Mouse (Mus musculus) stomach, embryonic 14.5 days (tissue): Measurements from ENCODE around the gene Ctu1. TPM values are rescaled to one million over a fixed set of nuclear protein-coding genes. Genes with fewer than 3 reads are reported as not detected.

Experiments used
- ATAC-seq: fragments of 200-750 bp; cut with Nextera tagmentation; 2 replicates; pipeline ENCODE4 v1.8.0; 2017; ENCODE audit warnings: low read depth, moderate TSS enrichment; ENCODE audit not compliant: insufficient number of reproducible peaks, insufficient read depth, low FRiP score
- H3K27ac ChIP-seq: fragments of 300-500 bp; sonication (generic); 2 replicates; pipeline ENCODE4 v1.5.1; 2014; ENCODE audit warnings: mild to moderate bottlenecking, low read length, moderate library complexity, mixed read lengths
- H3K27me3 ChIP-seq: fragments of 300-500 bp; sonication (generic); 2 replicates; pipeline ENCODE4 v1.6.1; 2014; ENCODE audit warnings: low read length, control low read depth, mixed read lengths; ENCODE audit not compliant: control insufficient read depth, insufficient read depth
- H3K36me3 ChIP-seq: fragments of 300-500 bp; sonication (generic); 2 replicates; pipeline ENCODE4 v1.6.1; 2014; ENCODE audit warnings: mild to moderate bottlenecking, control low read depth, low read length, moderate library complexity, mixed read lengths; ENCODE audit not compliant: control insufficient read depth, insufficient read depth
- H3K4me1 ChIP-seq: fragments of 300-500 bp; sonication (generic); 2 replicates; pipeline ENCODE4 v1.6.1; 2014; ENCODE audit warnings: low read length, control low read depth, mixed read lengths; ENCODE audit not compliant: control insufficient read depth, insufficient read depth
- H3K4me2 ChIP-seq: fragments of 300-500 bp; sonication (generic); replicated peaks from 2 replicates; pipeline ENCODE4 v1.6.1; 2014; ENCODE audit warnings: low read depth, low read length, control low read depth
- H3K4me3 ChIP-seq: fragments of 300-500 bp; sonication (generic); 2 replicates; pipeline ENCODE4 v1.5.1; 2014; ENCODE audit warnings: low read depth, low read length, control low read depth
- H3K9ac ChIP-seq: fragments of 300-500 bp; sonication (generic); replicated peaks from 2 replicates; pipeline ENCODE4 v1.6.1; 2014; ENCODE audit warnings: low read depth, mild to moderate bottlenecking, control low read depth, low read length, moderate library complexity, mixed read lengths
- H3K9me3 ChIP-seq: fragments of 300-500 bp; sonication (generic); 2 replicates; pipeline ENCODE4 v1.6.1; 2016; ENCODE audit warnings: low read depth, low read length, control low read depth; ENCODE audit not compliant: control insufficient read depth
- WGBS: fragments of 180-500 bp; shearing (Covaris S2); extraction: QIAGEN DNeasy Blood & Tissue Kit; methylation state at CpG from one replicate; pipeline ENCODE4 v1.1.7; 2014; 5-methylcytosine and 5-hydroxymethylcytosine counted together
- polyA plus RNA-seq: library from polyadenylated mRNA; unstranded; fragments of >200 nt; fragmentation: Nextera tagmentation; extraction: Ambion mirVana; gene quantifications from 2 replicates; pipeline ENCODE4 v1.2.1, GENCODE M21; 2014

Gene Ctu1
- polyA plus RNA-seq, 1 experiment from 2014 or later, result 11.0 TPM

DNA sequence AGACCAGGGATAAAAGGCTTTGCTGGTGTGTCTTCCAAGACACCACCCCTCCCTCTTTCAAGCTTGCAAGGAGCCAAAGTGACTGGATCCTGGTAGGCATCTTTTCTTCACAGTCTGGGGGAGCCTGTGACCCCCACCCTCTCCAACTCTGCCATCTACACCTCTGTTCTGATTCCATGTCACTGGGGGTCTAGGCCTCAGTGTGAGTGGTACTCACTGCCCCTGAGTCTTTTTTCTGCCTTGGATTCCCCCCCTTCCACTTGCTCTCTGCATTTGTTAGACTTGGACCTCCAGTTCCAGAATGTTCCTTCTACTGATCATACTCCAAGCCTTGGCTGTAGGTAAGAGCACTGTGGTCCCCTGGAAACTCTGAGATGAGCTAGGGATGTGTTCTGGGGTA is 18.3 kb downstream of the Ctu1 start, which contains the start of gene Klk14:
TSS of gene Klk14 (plus strand) at position 301 of the 400 bp plus-strand sequence.
- Histone ChIP-seq H3K4me1 (no peaks in the 10 kb centered on the region), H3K36me3 (no peaks in the 10 kb centered on the region), H3K27ac (no peak within 1 kb of the TSS), H3K9ac (no peak within 1 kb of the TSS), H3K27me3 (no peaks in the 10 kb centered on the region), H3K4me3 (no peak within 1 kb of the TSS), H3K9me3 (no peaks in the 10 kb centered on the region), H3K4me2 (no peak within 1 kb of the TSS)
- ATAC-seq, result no peak

DNA sequence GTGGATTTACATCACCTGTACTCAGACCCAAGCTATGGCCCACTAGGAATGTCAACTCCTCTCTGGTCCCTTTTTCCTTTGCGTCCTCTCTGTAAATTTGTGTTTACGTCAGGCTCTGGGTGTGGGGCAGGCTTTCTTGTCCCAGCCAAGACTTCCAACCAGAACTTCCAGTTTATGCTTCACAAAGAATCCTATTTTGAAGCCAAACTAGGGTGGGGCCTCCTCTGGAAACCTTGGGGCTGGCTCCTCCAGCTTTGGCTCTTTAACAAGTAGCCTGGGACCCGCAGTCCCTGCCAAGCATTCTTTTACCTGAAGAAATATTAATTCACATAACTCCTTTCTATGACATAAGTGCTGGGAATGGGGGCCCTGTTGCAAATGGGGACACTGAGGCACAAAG is 38.2 kb downstream of the Ctu1 start:
- H3K9me3 ChIP-seq, result no peaks in the 10 kb centered on the region
- H3K4me2 ChIP-seq, result no peak overlapping the region
- WGBS, result 71% methylated on average over 3 of the region's 3 CpGs
- H3K4me3 ChIP-seq, result no peak overlapping the region
- no peak overlapping the region for H3K9ac ChIP-seq
- 0 out of 2 replicates have a peak, but pooled peaks cover 5% of the 10 kb centered on the region for H3K27me3 ChIP-seq
- H3K36me3 ChIP-seq, result no peaks in the 10 kb centered on the region
- ATAC-seq, result no peak
- peaks cover 6% of the 10 kb centered on the region; the same call in 1 of the 2 replicates for H3K4me1 ChIP-seq
- H3K27ac ChIP-seq, result no peak overlapping the region

DNA sequence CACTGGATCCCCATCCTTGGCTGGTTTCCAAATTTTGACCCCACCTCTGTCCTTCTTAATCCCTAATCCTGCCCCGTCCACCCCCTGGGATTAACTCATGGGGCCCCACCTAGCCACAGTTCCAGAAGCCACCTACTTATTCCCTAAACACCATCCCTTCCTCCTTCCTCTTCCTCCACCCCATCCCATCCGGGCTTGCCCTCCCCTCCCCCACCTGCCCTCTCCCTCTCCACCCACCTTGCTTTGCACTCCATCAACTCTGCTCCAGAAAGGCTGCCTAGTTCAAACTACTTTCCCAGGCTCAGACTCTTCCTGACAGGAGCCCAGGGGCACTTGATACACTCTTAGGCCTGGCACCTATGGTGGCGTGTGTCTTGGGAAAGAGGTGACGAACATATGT is 40.5 kb downstream of the Ctu1 start, which contains the start of gene Klk13:
TSS of gene Klk13 (plus strand) at position 301 of the 400 bp plus-strand sequence.
- peak within 1 kb of the TSS; percentile 16; the same call in 1 of the 2 replicates for H3K4me2 ChIP-seq
- no peak for ATAC-seq
- H3K27me3 ChIP-seq, result 0 out of 2 replicates have a peak, but pooled peaks cover 5% of the 10 kb centered on the region
- 59% methylated on average over 4 of the region's 4 CpGs for WGBS
- H3K27ac ChIP-seq, result no peak within 1 kb of the TSS
- H3K4me3 ChIP-seq, result no peak within 1 kb of the TSS
- H3K9me3 ChIP-seq, result no peaks in the 10 kb centered on the region
- H3K36me3 ChIP-seq, result no peaks in the 10 kb centered on the region
- H3K9ac ChIP-seq, result no peak within 1 kb of the TSS
- peaks cover 6% of the 10 kb centered on the region; the same call in 1 of the 2 replicates for H3K4me1 ChIP-seq

DNA sequence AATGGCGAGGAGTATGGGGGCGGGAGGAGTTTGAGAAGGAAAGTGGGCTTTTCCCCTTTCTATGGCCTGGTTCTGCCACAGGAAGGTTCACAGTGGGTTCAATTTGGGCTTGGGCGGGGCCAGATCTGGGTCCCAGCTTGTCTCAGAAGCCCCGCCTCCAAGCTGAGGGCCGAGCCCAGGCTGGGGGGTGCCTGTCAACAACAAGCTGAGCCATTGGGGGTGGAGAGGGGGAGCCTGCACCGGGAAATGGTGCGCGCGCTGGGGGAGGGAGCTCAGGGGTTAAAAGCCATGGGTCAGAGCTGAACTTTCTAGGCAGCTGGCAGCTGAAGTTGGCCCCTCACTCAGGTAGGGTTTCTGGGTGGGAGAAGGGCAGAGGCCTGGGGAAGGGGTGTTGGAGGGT is 41.1 kb downstream of the Ctu1 start:
- Histone ChIP-seq H3K27ac (no peak overlapping the region), H3K27me3 (0 out of 2 replicates have a peak, but pooled peaks cover 5% of the 10 kb centered on the region), H3K36me3 (no peaks in the 10 kb centered on the region), H3K4me1 (peaks cover 6% of the 10 kb centered on the region; the same call in 1 of the 2 replicates), H3K4me3 (no peak overlapping the region), H3K4me2 (peak overlapping the region; percentile 16; the same call in 1 of the 2 replicates), H3K9ac (no peak overlapping the region), H3K9me3 (no peaks in the 10 kb centered on the region)
- WGBS, result 8% methylated on average over 9 of the region's 9 CpGs
- ATAC-seq, result 0 out of 2 replicates have a peak, but pooled peaks have one; percentile 38

DNA sequence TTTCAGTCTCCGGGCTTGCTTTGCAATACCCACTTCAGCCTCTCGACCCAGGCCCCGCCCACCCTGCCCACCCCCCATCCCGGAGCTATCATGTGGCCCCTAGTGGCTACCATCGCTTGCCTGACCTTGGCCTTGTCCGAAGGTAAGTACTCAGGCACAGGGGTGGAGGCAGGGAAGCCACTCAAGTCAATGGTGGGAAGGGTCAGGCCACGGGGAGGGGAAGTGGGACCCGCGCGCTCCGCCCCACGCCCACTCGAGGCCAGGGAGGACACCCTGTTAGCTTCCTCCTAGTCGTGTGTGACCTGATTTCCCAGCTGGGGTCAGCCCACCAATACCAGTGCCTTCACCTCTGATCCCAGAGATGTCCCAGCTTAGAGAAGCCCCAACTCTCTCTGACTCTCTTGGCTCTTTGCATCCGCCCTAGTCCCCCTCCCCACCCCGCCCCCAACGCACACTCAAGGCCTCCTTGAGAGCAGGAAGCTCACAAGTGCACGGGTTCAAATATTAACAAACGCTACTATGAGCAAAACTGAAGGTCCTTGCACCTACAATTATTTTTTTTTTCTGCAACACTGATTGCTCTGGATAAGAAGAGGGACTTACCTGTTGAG is 42.0 kb downstream of the Ctu1 start:
- WGBS, result 10% methylated on average over 19 of the region's 19 CpGs
- H3K9me3 ChIP-seq, result no peaks in the 10 kb centered on the region
- no peak overlapping the region for H3K9ac ChIP-seq
- ATAC-seq, result no peak
- H3K27ac ChIP-seq, result no peak overlapping the region
- 0 out of 2 replicates have a peak overlapping the region, but pooled peaks have one; percentile 16 for H3K4me2 ChIP-seq
- H3K27me3 ChIP-seq, result 0 out of 2 replicates have a peak, but pooled peaks cover 5% of the 10 kb centered on the region
- peaks cover 6% of the 10 kb centered on the region; the same call in 1 of the 2 replicates for H3K4me1 ChIP-seq
- H3K36me3 ChIP-seq, result no peaks in the 10 kb centered on the region
- H3K4me3 ChIP-seq, result no peak overlapping the region

Other genes with a start within 250 kb of the Ctu1 start
- not detected in 2 replicates for gene Lim2, start 244.3 kb upstream of the Ctu1 start, polyA plus RNA-seq
- 0.39 and 1.4 TPM in 2 replicates for gene Nkg7, start 234.9 kb upstream of the Ctu1 start, polyA plus RNA-seq
- gene Cldnd2, start 231.2 kb upstream of the Ctu1 start, polyA plus RNA-seq, result not detected in 2 replicates
- gene Etfb, start 227.9 kb upstream of the Ctu1 start, polyA plus RNA-seq, result 290 and 313 TPM in 2 replicates
- gene Gm45233, start 227.9 kb upstream of the Ctu1 start, polyA plus RNA-seq, result 0.30 and 0.46 TPM in 2 replicates
- 3.0 and 6.1 TPM in 2 replicates for gene Vsig10l, start 208.9 kb upstream of the Ctu1 start, polyA plus RNA-seq
- gene Iglon5, start 181.9 kb upstream of the Ctu1 start, polyA plus RNA-seq, result 0.75 and 0.91 TPM in 2 replicates
- gene 4931406B18Rik, start 166.1 kb upstream of the Ctu1 start, polyA plus RNA-seq, result not detected in 2 replicates
- 1.9 and 4.3 TPM in 2 replicates for gene Cd33, start 127.6 kb upstream of the Ctu1 start, polyA plus RNA-seq
- gene Zfp658, start 109.8 kb upstream of the Ctu1 start, polyA plus RNA-seq, result 3.2 and 5.0 TPM in 2 replicates
- gene Zfp719, start 92.4 kb upstream of the Ctu1 start, polyA plus RNA-seq, result 14.7 and 14.8 TPM in 2 replicates
- gene Zfp819, start 64.8 kb upstream of the Ctu1 start, polyA plus RNA-seq, result 0.23 and 0.36 TPM in 2 replicates
- 0.17 TPM in 1 of 2 replicates, not detected in the other for gene Ceacam18, start 37.3 kb upstream of the Ctu1 start, polyA plus RNA-seq
- 0.80 and 0.95 TPM in 2 replicates for gene Siglece, start 11.9 kb upstream of the Ctu1 start, polyA plus RNA-seq
- 0.32 TPM in 1 of 2 replicates, not detected in the other for gene Klk14, start 18.4 kb downstream of the Ctu1 start, polyA plus RNA-seq
- 1.6 and 1.8 TPM in 2 replicates for gene Klk13, start 40.6 kb downstream of the Ctu1 start, polyA plus RNA-seq
- 0.27 TPM in 1 of 2 replicates, not detected in the other for gene Klk12, start 96.9 kb downstream of the Ctu1 start, polyA plus RNA-seq
- gene Klk11, start 102.6 kb downstream of the Ctu1 start, polyA plus RNA-seq, result 2.6 TPM in 2 replicates
- gene Klk10, start 109.0 kb downstream of the Ctu1 start, polyA plus RNA-seq, result 3.1 and 3.5 TPM in 2 replicates
- gene Klk9, start 119.9 kb downstream of the Ctu1 start, polyA plus RNA-seq, result 0.17 TPM in 1 of 2 replicates, not detected in the other
- gene Klk8, start 125.6 kb downstream of the Ctu1 start, polyA plus RNA-seq, result 28.5 and 39.0 TPM in 2 replicates
- not detected in 2 replicates for gene Klk7, start 139.3 kb downstream of the Ctu1 start, polyA plus RNA-seq
- gene Klk6, start 152.5 kb downstream of the Ctu1 start, polyA plus RNA-seq, result not detected in 2 replicates
- not detected in 2 replicates for gene Klk5, start 170.0 kb downstream of the Ctu1 start, polyA plus RNA-seq
- gene Klk4, start 209.1 kb downstream of the Ctu1 start, polyA plus RNA-seq, result not detected in 2 replicates